Mouse (Mus musculus) right cerebral cortex, postnatal 36 days (tissue): ENCODE measurements around the gene Rnf169.

Experiments
- DNase-seq, 2 experiments: peaks; one replicate each; pipeline ENCODE4 v3.0.0; 2022; ENCODE audit warnings: low spot score in 2 of 2, mixed read lengths in 1 of 2

The Rnf169 gene

GRCm38 (mm10) chr7:99980132-99980591 is at the start of gene Rnf169:
TSS of gene Rnf169 (minus strand) at chr7:99980448.
- peak; percentile 92 to 93 for DNase-seq

- DNase-seq: no peak
These were observed 49.1 kb upstream of the Rnf169 start for GRCm38 (mm10) chr7:100029307-100029706.

GRCm38 (mm10) chr7:100027353-100027752 is 47.1 kb upstream of the Rnf169 start:
- DNase-seq: no peak

GRCm38 (mm10) chr7:100017056-100017455 is 36.8 kb upstream of the Rnf169 start:
- peak; percentile 22 to 32 for DNase-seq

- DNase-seq: no peak
These were observed 33.9 kb upstream of the Rnf169 start for GRCm38 (mm10) chr7:100014123-100014600.

GRCm38 (mm10) chr7:100012515-100012914 is 32.3 kb upstream of the Rnf169 start:
- DNase-seq: no peak

- DNase-seq: no peak
These were observed 31.8 kb upstream of the Rnf169 start for GRCm38 (mm10) chr7:100012085-100012484.

- DNase-seq: no peak
These were observed 30.5 kb upstream of the Rnf169 start for GRCm38 (mm10) chr7:100010711-100011110.

- DNase-seq: peak; percentile 22 to 24
These were observed 29.4 kb upstream of the Rnf169 start for GRCm38 (mm10) chr7:100009640-100010039.

GRCm38 (mm10) chr7:100008765-100009164 is 28.5 kb upstream of the Rnf169 start:
- DNase-seq: no peak

GRCm38 (mm10) chr7:100006411-100006810 is 26.2 kb upstream of the Rnf169 start:
- no peak for DNase-seq

GRCm38 (mm10) chr7:100005790-100006189 is 25.5 kb upstream of the Rnf169 start, which contains the start of gene Chrdl2:
TSS of gene Chrdl2 (plus strand) at chr7:100006172.
- DNase-seq: no peak

- no peak for DNase-seq
These were observed 23.5 kb upstream of the Rnf169 start for GRCm38 (mm10) chr7:100003781-100004180.

- no peak for DNase-seq
These were observed 18.4 kb upstream of the Rnf169 start for GRCm38 (mm10) chr7:99998668-99999067.

- DNase-seq: no peak
These were observed 14.9 kb upstream of the Rnf169 start for GRCm38 (mm10) chr7:99995186-99995585.

- no peak for DNase-seq
These were observed 12.9 kb upstream of the Rnf169 start for GRCm38 (mm10) chr7:99993159-99993558.

GRCm38 (mm10) chr7:99990990-99991707 is 10.9 kb upstream of the Rnf169 start:
- DNase-seq: no peak

- no peak for DNase-seq
These were observed 9.9 kb upstream of the Rnf169 start for GRCm38 (mm10) chr7:99989844-99990760.

- peak; percentile 43 to 44 for DNase-seq
These were observed 8.5 kb upstream of the Rnf169 start for GRCm38 (mm10) chr7:99988725-99989124.

GRCm38 (mm10) chr7:99982256-99983242 is 2.3 kb upstream of the Rnf169 start:
- peak; percentile 32 to 59 for DNase-seq

GRCm38 (mm10) chr7:99981311-99981710 is 1.1 kb upstream of the Rnf169 start:
- no peak for DNase-seq
